Mouse (Mus musculus) heart, adult 2 months (tissue): Measurements from ENCODE around the gene Tfap2a. TPM values are rescaled to one million over a fixed set of nuclear protein-coding genes. Genes with fewer than 3 reads are reported as not detected.

Source experiments
- DNase-seq, 2 experiments: peaks; one replicate each; pipeline ENCODE4 v3.0.0; 2021
- H3K27ac ChIP-seq: fragments of 200-600 bp; 2 replicates; pipeline ENCODE4 v1.8.1; 2022
- H3K27me3 ChIP-seq: fragments of 200-500 bp; 2 replicates; pipeline ENCODE4 v1.6.1; 2012; ENCODE audit warnings: mild to moderate bottlenecking, low read length, inconsistent platforms, mixed read lengths; ENCODE audit not compliant: control insufficient read depth, insufficient read depth
- H3K36me3 ChIP-seq: fragments of 200-500 bp; 2 replicates; pipeline ENCODE4 v1.6.1; 2012; ENCODE audit warnings: low read length, inconsistent platforms; ENCODE audit not compliant: control insufficient read depth, insufficient read depth
- H3K4me1 ChIP-seq: fragments of 200-500 bp; 2 replicates; pipeline ENCODE4 v1.6.1; 2011; ENCODE audit warnings: low read length; ENCODE audit not compliant: control insufficient read depth, insufficient read depth
- H3K4me3 ChIP-seq: fragments of 200-600 bp; 2 replicates; pipeline ENCODE4 v1.8.1; 2022
- H3K79me2 ChIP-seq: fragments of 200-500 bp; replicated peaks from 2 replicates; pipeline ENCODE4 v1.6.1; 2012; ENCODE audit warnings: mild to moderate bottlenecking, inconsistent platforms, low read length, moderate library complexity, mixed read lengths; ENCODE audit not compliant: control insufficient read depth, insufficient read depth
- H3K9ac ChIP-seq: fragments of 200-500 bp; 2 replicates; pipeline ENCODE4 v1.6.1; 2012; ENCODE audit warnings: low read depth, mild to moderate bottlenecking, control low read depth, inconsistent platforms, low read length, mixed read lengths
- CTCF ChIP-seq: fragments of 200-600 bp; IDR thresholded peaks from 2 replicates; pipeline ENCODE4 v1.8.1; 2022; ENCODE audit warnings: antibody characterized with exemption, mild to moderate bottlenecking, moderate library complexity
- EP300 ChIP-seq: fragments of 200-500 bp; IDR thresholded peaks from 2 replicates; pipeline ENCODE4 v1.6.1; 2011; ENCODE audit warnings: low read depth, low read length, control low read depth; ENCODE audit not compliant: insufficient read depth
- POLR2A ChIP-seq: fragments of 200-500 bp; IDR thresholded peaks from 2 replicates; pipeline ENCODE4 v1.6.1; 2011; ENCODE audit warnings: mild to moderate bottlenecking, low read depth, low read length, control low read depth; ENCODE audit not compliant: insufficient read depth
- WGBS: fragments of 180-500 bp; shearing (Covaris S2); methylation state at CpG from one replicate; pipeline ENCODE4 v1.1.7; 2018; 5-methylcytosine and 5-hydroxymethylcytosine counted together
- intact Hi-C: fragments of 180-260 bp; cut with DNase I; formaldehyde crosslinking; loops from one replicate; pipeline ENCODE4 v1.15.1; 2025
- polyA plus RNA-seq: library from polyadenylated mRNA; depleted of rRNA; stranded (reverse); fragments of >200 nt; gene quantifications from 2 replicates; pipeline ENCODE4 v1.2.3, GENCODE M21; 2012
- total RNA-seq, 2 experiments: library from RNA; stranded (reverse); gene quantifications; 2 replicates each; pipeline ENCODE4 v1.2.3; 2021

Gene Tfap2a
- total and polyA plus RNA-seq, 3 experiments: 0.08 to 0.18 (median 0.14) TPM

GRCm38 (mm10) chr13:40719066-40719740 lies 19.0 kb downstream of the Tfap2a start:
- WGBS: 37% methylated on average over 14 of the region's 14 CpGs
- Histone ChIP-seq H3K79me2 (no peaks in the 10 kb centered on the region), H3K4me1 (peaks cover 3% of the 10 kb centered on the region; the same call in 1 of the 2 replicates), H3K27me3 (peaks cover 13% of the 10 kb centered on the region), H3K9ac (no peak overlapping the region), H3K4me3 (no peak overlapping the region), H3K27ac (no peak overlapping the region), H3K36me3 (no peaks in the 10 kb centered on the region)
- intact Hi-C loops: no loop called here
- no peak for TF ChIP-seq EP300
- TF ChIP-seq CTCF: no peak
- no peak for TF ChIP-seq POLR2A
- no peak for DNase-seq

GRCm38 (mm10) chr13:40716771-40717716 lies 21.1 kb downstream of the Tfap2a start:
- Histone ChIP-seq H3K36me3 (no peaks in the 10 kb centered on the region), H3K79me2 (no peaks in the 10 kb centered on the region), H3K27me3 (peaks cover 14% of the 10 kb centered on the region), H3K4me3 (no peak overlapping the region), H3K27ac (no peak overlapping the region), H3K4me1 (no peaks in the 10 kb centered on the region), H3K9ac (no peak overlapping the region)
- intact Hi-C loops: no loop called here
- 20% methylated on average over 26 of the region's 37 CpGs for WGBS
- no peak for DNase-seq
- no peak for TF ChIP-seq POLR2A
- TF ChIP-seq EP300: no peak
- TF ChIP-seq CTCF: no peak

DNA sequence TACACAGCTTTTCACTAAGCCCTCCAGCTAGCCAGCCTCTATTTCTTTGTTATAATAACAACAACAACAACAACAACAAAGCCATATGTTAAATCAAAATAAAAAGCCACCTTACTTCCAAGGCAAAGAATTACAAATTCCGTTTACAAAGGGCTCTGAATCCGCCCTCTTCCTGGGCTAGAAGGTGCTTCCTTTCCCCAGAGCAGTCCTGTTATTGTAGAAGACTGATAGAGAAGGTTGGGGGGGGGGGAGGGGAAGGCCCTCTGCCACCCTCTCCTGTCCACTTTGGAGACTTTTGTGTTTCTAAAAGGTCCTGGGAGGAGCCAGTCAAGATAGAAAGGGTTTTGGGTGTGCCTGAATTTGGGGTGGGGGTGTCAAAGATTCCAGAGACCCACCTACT lies 23.6 kb downstream of the Tfap2a start:
- Histone ChIP-seq H3K4me1 (no peaks in the 10 kb centered on the region), H3K4me3 (no peak overlapping the region), H3K79me2 (no peaks in the 10 kb centered on the region), H3K36me3 (no peaks in the 10 kb centered on the region), H3K27me3 (peaks cover 24% of the 10 kb centered on the region), H3K27ac (no peak overlapping the region), H3K9ac (no peak overlapping the region)
- DNase-seq: no peak
- intact Hi-C loops: no loop called here
- TF ChIP-seq EP300 (no peak), CTCF (no peak), POLR2A (no peak)
- whole genome bisulfite sequencing: 10% methylated on average over 2 of the region's 2 CpGs

DNA sequence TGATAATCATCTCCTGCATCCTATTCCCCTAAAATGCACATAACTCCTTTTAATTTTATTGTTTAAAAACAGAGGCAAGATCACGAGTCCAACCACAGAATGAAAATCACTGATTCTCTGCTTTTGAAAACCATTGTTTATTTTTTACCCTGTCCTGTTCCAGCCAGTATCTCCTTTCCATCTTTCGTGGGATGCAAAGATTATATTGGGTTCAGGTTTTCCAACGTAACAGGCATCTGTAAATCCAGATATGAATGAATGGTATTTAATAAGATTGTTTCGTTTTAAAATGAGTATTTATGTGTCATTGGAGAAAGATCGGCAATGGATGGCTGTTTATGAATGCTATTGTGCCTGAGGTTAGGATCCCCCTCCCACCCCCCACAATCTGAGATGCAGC lies 24.5 kb downstream of the Tfap2a start:
- no peak for DNase-seq
- Histone ChIP-seq H3K9ac (no peak overlapping the region), H3K4me1 (no peaks in the 10 kb centered on the region), H3K36me3 (no peaks in the 10 kb centered on the region), H3K4me3 (no peak overlapping the region), H3K27ac (no peak overlapping the region), H3K27me3 (peaks cover 23% of the 10 kb centered on the region), H3K79me2 (no peaks in the 10 kb centered on the region)
- intact Hi-C loops: no loop called here
- 10% methylated on average over 5 of the region's 5 CpGs for WGBS
- TF ChIP-seq POLR2A (no peak), CTCF (no peak), EP300 (no peak)

- no peak overlapping the region for H3K9ac ChIP-seq
- H3K27ac ChIP-seq: no peak overlapping the region
- no peaks in the 10 kb centered on the region for H3K4me1 ChIP-seq
- DNase-seq: no peak
- no peaks in the 10 kb centered on the region for H3K79me2 ChIP-seq
- H3K27me3 ChIP-seq: peaks cover 23% of the 10 kb centered on the region
- TF ChIP-seq CTCF (no peak), EP300 (no peak), POLR2A (no peak)
- H3K4me3 ChIP-seq: no peak overlapping the region
- 12% methylated on average over 4 of the region's 4 CpGs for WGBS
- intact Hi-C loops: no loop called here
- no peaks in the 10 kb centered on the region for H3K36me3 ChIP-seq
Measured at GRCm38 (mm10) chr13:40713241-40713640, 24.9 kb downstream of the Tfap2a start.

DNA sequence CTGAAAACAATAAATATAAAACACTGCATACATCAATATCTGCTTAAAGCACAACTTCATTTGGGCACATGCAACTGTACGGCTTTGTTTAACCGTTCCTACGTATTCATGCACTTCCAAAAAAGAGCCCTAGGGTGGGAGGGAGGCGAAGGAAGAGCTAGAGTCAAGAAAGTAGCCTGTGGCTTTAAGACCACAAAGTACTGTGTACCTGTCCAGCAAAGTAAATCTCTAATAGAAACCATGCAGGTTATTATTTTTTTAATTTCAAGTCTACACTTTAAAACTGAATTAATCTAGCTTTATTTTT lies 25.7 kb downstream of the Tfap2a start:
- H3K36me3 ChIP-seq: no peaks in the 10 kb centered on the region
- peaks cover 24% of the 10 kb centered on the region for H3K27me3 ChIP-seq
- H3K79me2 ChIP-seq: no peaks in the 10 kb centered on the region
- WGBS: 7% methylated on average over 4 of the region's 4 CpGs
- H3K4me3 ChIP-seq: no peak overlapping the region
- no peak for DNase-seq
- TF ChIP-seq EP300 (no peak), CTCF (no peak), POLR2A (no peak)
- intact Hi-C loops: no loop called here
- no peak overlapping the region for H3K9ac ChIP-seq
- H3K4me1 ChIP-seq: no peaks in the 10 kb centered on the region
- no peak overlapping the region for H3K27ac ChIP-seq
